Mouse (Mus musculus) intestine, postnatal 0 days (tissue): ENCODE results near the gene Hivep2. TPM values are rescaled to one million over a fixed set of nuclear protein-coding genes. Genes with fewer than 3 reads are reported as not detected.

ENCODE experiments used
- ATAC-seq: fragments of 200-750 bp; cut with Nextera tagmentation; 2 replicates; pipeline ENCODE4 v1.8.0; 2017; ENCODE audit warnings: mild to moderate bottlenecking, moderate TSS enrichment, moderate library complexity
- H3K27ac ChIP-seq: fragments of 300-500 bp; sonication (generic); 2 replicates; pipeline ENCODE4 v1.5.1; 2014; ENCODE audit warnings: mild to moderate bottlenecking, low read depth, low read length, moderate library complexity
- H3K27me3 ChIP-seq: fragments of 300-500 bp; sonication (generic); replicated peaks from 2 replicates; pipeline ENCODE4 v1.6.1; 2014; ENCODE audit warnings: low read length, mixed read lengths; ENCODE audit not compliant: control insufficient read depth, insufficient read depth
- H3K36me3 ChIP-seq: fragments of 300-500 bp; sonication (generic); 2 replicates; pipeline ENCODE4 v1.6.1; 2014; ENCODE audit warnings: mild to moderate bottlenecking, moderate library complexity; ENCODE audit not compliant: control insufficient read depth, insufficient read depth
- H3K4me1 ChIP-seq: fragments of 300-500 bp; sonication (generic); replicated peaks from 2 replicates; pipeline ENCODE4 v1.6.1; 2014; ENCODE audit warnings: antibody characterized with exemption, low read length, mixed read lengths; ENCODE audit not compliant: control insufficient read depth, insufficient read depth
- H3K4me2 ChIP-seq: fragments of 300-500 bp; sonication (generic); replicated peaks from 2 replicates; pipeline ENCODE4 v1.6.1; 2014; ENCODE audit warnings: low read depth, mild to moderate bottlenecking, moderate library complexity
- H3K4me3 ChIP-seq: fragments of 300-500 bp; sonication (generic); 2 replicates; pipeline ENCODE4 v1.5.1; 2014; ENCODE audit warnings: low read depth, low read length
- H3K9ac ChIP-seq: fragments of 300-500 bp; sonication (generic); 2 replicates; pipeline ENCODE4 v1.6.1; 2014; ENCODE audit warnings: mild to moderate bottlenecking, low read depth, low read length
- H3K9me3 ChIP-seq: fragments of 300-500 bp; sonication (generic); 2 replicates; pipeline ENCODE4 v1.6.1; 2016; ENCODE audit warnings: mixed run types; ENCODE audit not compliant: control insufficient read depth
- CTCF ChIP-seq: sonication (generic); IDR thresholded peaks from 2 replicates; pipeline ENCODE4 v1.5.1; 2016; ENCODE audit warnings: low read depth, mild to moderate bottlenecking, control low read depth, antibody characterized with exemption, moderate library complexity
- WGBS: fragments of 180-500 bp; shearing (Covaris S2); extraction: QIAGEN DNeasy Blood & Tissue Kit; methylation state at CpG from one replicate; pipeline ENCODE4 v1.1.7; 2014; 5-methylcytosine and 5-hydroxymethylcytosine counted together
- polyA plus RNA-seq: library from polyadenylated mRNA; unstranded; fragments of >200 nt; fragmentation: Nextera tagmentation; extraction: Ambion mirVana; gene quantifications from 2 replicates; pipeline ENCODE4 v1.2.1, GENCODE M21; 2015

Gene Hivep2
- polyA plus RNA-seq, 1 experiment from 2014 or later = 3.5 TPM

- ATAC-seq = no peak
- WGBS = 83% methylated on average over 15 of the region's 15 CpGs
- Histone ChIP-seq H3K4me3 (no peak overlapping the region), H3K9me3 (no peaks in the 10 kb centered on the region), H3K4me1 (no peaks in the 10 kb centered on the region), H3K27me3 (no peaks in the 10 kb centered on the region), H3K36me3 (no peaks in the 10 kb centered on the region), H3K9ac (no peak overlapping the region), H3K27ac (no peak overlapping the region), H3K4me2 (no peak overlapping the region)
- no peak for TF ChIP-seq CTCF
These were observed 99.0 kb downstream of the Hivep2 start for GRCm38 (mm10) chr10:14064759-14065395.

DNA sequence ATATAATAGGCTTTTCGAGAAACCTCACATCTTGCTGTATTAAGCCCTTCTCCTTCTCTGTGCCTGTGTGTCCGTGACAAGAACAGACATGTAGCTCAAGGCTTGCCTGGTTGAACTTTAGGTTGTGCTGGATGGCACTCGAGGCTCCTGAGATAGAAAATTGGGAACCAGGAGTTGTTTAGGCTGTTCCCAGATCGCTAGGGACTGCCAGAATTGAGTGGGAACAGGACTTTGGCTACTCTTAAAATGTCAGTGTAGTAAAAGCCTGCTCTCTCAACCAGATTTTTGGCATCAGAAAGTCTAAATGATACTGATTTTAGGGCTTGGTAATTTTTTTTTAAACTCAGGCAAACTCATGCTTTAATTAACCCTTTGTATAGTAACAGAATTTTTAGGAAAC lies 101.9 kb downstream of the Hivep2 start:
- Histone ChIP-seq H3K36me3 (no peaks in the 10 kb centered on the region), H3K9ac (no peak overlapping the region), H3K27ac (no peak overlapping the region), H3K27me3 (no peaks in the 10 kb centered on the region), H3K4me3 (no peak overlapping the region), H3K9me3 (no peaks in the 10 kb centered on the region), H3K4me1 (no peaks in the 10 kb centered on the region), H3K4me2 (no peak overlapping the region)
- WGBS = 85% methylated on average over 4 of the region's 4 CpGs
- no peak for TF ChIP-seq CTCF
- no peak for ATAC-seq

DNA sequence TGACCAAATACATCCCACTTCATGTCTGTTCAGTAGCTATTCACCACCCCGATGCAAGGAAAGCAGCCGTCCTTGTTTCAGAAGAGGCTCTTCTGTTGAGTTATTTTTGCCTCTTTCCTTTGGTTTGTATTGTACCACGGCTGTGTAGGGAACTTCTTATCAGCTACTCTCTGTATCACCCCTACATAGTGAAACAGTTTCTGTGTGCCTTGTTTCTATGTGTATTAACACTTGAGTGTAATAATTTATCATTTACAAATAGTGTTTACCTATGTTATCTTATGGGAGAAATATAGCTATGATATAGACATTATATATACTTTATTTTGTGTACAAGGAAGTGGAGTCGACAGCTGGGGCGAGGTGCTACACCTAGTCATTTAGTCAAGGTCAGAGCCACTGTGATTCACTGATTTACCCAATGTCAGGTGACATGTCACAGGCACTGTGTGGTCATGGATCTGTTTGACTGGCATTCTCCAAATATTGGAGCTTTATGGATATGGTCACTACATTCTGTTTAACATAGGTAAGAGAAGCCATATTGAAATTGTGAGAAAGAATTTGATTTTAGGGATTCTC lies 104.7 kb downstream of the Hivep2 start:
- WGBS = 44% methylated on average over 5 of the region's 5 CpGs
- no peak for ATAC-seq
- Histone ChIP-seq H3K9ac (no peak overlapping the region), H3K27ac (no peak overlapping the region), H3K36me3 (no peaks in the 10 kb centered on the region), H3K4me2 (no peak overlapping the region), H3K27me3 (no peaks in the 10 kb centered on the region), H3K9me3 (no peaks in the 10 kb centered on the region), H3K4me3 (no peak overlapping the region), H3K4me1 (no peaks in the 10 kb centered on the region)
- no peak for TF ChIP-seq CTCF

- TF ChIP-seq CTCF = no peak
- H3K4me2 ChIP-seq = no peak overlapping the region
- H3K27ac ChIP-seq = no peak overlapping the region
- no peaks in the 10 kb centered on the region for H3K9me3 ChIP-seq
- no peak overlapping the region for H3K4me3 ChIP-seq
- H3K27me3 ChIP-seq = no peaks in the 10 kb centered on the region
- 89% methylated on average over 3 of the region's 3 CpGs for WGBS
- H3K9ac ChIP-seq = no peak overlapping the region
- no peaks in the 10 kb centered on the region for H3K4me1 ChIP-seq
- ATAC-seq = no peak
- no peaks in the 10 kb centered on the region for H3K36me3 ChIP-seq
These were observed 106.6 kb downstream of the Hivep2 start for GRCm38 (mm10) chr10:14072504-14072903.

DNA sequence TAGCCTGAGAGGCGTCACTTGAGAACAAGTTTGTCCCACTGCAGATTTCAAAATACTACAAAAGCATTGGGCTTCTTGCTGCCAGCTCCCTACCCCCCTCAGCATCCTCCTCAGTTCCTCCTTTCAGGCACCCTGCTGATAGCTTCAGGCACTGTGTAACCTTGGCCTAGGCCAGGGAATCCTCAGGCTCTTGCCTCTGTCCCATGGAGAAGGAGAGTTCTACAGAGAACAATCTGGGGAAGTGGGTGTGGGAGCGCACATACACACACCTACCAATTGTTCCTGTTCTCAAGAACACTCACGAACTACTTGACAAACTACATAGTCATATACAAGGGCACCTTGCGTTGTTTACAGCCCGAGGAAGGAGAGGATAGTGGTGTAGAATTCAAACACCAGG lies 109.9 kb downstream of the Hivep2 start:
- TF ChIP-seq CTCF = no peak
- Histone ChIP-seq H3K9me3 (no peaks in the 10 kb centered on the region), H3K27me3 (no peaks in the 10 kb centered on the region), H3K4me1 (no peaks in the 10 kb centered on the region), H3K36me3 (no peaks in the 10 kb centered on the region), H3K27ac (no peak overlapping the region), H3K4me2 (no peak overlapping the region), H3K4me3 (no peak overlapping the region), H3K9ac (no peak overlapping the region)
- ATAC-seq = no peak
- WGBS = 89% methylated on average over 5 of the region's 5 CpGs

DNA sequence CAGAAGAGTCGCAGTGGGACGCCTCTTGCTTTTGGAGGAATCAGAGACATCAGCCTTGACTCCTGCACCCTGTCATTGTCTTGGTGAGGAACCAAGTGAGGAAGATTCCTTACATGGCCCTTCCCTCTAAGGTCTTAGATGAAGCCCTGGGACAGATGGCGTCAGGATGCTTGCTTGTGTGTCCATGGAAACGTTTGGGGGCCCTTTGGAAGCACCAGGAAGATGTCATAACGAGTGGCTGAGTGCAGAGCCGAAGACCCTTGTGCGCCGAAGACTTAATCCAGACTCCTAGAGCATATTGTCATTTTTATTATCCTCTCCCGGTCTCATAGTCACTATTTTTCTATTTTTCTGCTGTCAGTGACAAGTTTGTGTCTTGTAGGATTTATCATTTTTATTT lies 111.0 kb downstream of the Hivep2 start:
- no peak for ATAC-seq
- Histone ChIP-seq H3K9me3 (no peaks in the 10 kb centered on the region), H3K4me2 (no peak overlapping the region), H3K27me3 (no peaks in the 10 kb centered on the region), H3K36me3 (no peaks in the 10 kb centered on the region), H3K4me3 (no peak overlapping the region), H3K9ac (no peak overlapping the region), H3K4me1 (no peaks in the 10 kb centered on the region), H3K27ac (no peak overlapping the region)
- 80% methylated on average over 9 of the region's 9 CpGs for WGBS
- TF ChIP-seq CTCF = no peak
